Mouse (Mus musculus): ENCODE measurements around the gene Meltf.

The Meltf gene

DNA sequence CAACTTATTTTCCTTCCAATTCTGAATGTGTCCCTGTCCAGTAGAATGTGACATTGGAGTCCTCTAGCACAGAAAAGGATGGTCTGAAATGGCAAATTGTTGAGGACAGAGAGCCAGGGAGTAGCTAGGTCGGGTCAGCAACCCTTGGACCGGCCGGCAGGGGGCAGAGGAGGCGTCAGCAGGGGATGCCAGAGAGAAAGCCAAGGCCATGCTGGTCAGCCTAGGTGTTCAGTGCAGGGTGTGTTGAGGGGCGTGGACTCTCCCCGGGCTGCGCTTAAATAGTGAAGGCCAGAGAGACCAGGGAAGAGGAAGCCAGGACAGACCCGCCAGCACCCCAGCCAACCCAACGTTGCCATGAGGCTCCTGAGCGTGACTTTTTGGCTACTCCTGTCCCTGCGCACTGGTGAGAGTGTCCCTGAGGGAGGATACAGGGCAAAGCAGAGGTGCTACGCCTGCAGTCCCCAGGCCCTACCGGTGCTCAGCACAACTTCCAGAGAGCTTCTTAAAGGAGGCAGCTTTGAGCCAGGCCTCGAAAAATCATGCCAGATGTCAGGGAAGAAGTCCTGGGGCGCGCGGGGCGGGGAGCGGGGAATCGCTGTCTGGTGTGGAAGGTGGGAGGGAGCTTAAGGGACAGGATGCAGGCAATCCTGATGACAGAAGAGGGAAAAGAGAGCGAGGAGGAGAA lies at the start of gene Meltf:
Meltf (plus strand) TSS at position 238 of the 685 bp plus-strand sequence.
- no peak for DNase-seq (ENCODE audit: low spot score in 2 of 2)

GRCm38 (mm10) chr16:31830726-31831125 lies 47.9 kb upstream of the Meltf start:
- DNase-seq (ENCODE audit: low spot score in 2 of 2), result no peak

- no peak for DNase-seq (ENCODE audit: low spot score in 2 of 2)
These were observed 45.8 kb upstream of the Meltf start for GRCm38 (mm10) chr16:31832630-31833422.

DNA sequence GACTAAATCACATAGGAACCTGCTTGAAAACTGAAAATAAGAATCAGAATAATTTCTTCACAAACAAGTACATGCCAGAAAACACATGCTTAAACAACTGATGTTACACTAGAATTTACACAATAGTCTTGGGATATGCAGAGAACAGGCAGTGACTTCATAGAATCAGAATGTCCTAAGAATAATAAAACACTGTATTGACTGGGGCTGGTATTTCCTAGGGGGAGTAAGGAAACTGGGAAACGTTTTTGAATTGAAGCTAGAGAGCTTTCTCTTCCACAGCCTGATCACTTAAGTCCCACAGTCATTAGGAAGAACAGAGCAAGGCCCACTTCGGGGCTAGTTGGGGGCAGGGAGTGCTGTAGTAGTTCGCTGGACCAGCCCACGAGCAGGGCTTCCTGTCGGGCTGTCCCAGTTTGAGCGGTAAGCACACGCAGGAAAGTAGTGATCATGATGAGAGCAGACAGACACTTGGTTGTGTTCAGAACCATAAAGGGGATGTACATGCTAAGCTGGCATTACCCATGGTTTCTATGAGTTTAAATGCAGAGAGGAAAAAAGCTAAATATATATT lies 44.5 kb upstream of the Meltf start:
- no peak for DNase-seq (ENCODE audit: low spot score in 2 of 2)

- no peak for DNase-seq (ENCODE audit: low spot score in 2 of 2)
These were observed 43.8 kb upstream of the Meltf start for GRCm38 (mm10) chr16:31834662-31835318.

DNA sequence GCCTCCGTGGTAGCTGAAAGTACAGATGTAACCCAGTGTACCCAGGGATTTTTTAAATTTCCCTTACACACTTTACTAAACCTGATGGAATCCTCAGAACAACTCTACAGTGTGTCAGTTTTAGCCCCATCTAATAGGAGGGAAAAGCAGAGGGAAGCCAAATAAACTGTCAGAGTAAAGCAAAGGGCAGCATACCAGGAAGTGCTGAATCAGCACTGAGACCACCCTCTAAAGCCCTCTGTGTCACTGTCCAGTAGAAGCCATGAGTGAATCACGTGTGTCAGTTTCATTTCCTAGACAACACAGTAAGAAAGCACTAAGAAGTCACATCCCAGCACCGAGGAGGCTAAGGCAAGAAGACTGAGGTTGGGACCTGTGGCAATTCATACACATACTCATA lies 41.2 kb upstream of the Meltf start:
- DNase-seq (ENCODE audit: low spot score in 2 of 2), result no peak

DNA sequence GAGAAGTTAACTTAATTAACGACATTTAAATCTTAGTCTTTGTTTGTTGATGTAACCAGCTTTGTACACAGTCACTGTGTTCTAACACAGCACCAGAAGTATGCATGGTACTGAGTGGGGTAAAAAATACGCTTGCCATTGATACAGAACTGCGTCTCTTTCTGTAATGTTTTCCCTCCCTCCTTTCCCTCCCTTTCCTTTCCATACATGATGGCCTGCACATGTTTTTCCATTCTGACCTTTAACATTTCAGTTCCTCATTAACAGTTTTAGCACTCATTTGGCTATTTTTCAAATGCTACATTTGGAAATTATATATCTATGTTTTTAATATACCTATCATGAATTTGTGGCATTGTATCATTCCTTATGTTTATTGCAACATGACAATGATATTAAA lies 34.4 kb upstream of the Meltf start:
- no peak for DNase-seq (ENCODE audit: low spot score in 2 of 2)

GRCm38 (mm10) chr16:31846763-31847162 lies 31.8 kb upstream of the Meltf start:
- DNase-seq (ENCODE audit: low spot score in 2 of 2), result no peak

- no peak for DNase-seq (ENCODE audit: low spot score in 2 of 2)
These were observed 14.7 kb upstream of the Meltf start for GRCm38 (mm10) chr16:31863920-31864319.

DNA sequence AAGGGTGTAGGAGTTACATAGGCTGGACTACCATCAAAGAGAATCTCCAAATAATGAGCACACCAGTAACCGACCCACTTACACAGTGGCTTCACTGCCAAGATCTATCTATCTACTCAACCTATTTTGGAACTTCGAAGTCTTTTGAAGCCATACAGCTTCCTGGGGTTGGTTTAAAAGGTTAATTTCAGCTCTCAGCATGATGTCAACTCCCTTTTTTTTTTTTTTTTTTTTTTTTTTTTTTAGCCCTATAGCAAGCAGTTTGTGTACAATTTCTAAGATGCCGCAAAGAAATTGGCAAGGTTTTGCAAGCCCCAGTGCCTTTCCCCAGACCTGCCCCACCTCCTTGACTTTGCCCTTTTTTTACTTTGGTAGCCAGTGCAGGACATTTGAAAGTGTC lies 13.4 kb upstream of the Meltf start:
- no peak for DNase-seq (ENCODE audit: low spot score in 2 of 2)

DNA sequence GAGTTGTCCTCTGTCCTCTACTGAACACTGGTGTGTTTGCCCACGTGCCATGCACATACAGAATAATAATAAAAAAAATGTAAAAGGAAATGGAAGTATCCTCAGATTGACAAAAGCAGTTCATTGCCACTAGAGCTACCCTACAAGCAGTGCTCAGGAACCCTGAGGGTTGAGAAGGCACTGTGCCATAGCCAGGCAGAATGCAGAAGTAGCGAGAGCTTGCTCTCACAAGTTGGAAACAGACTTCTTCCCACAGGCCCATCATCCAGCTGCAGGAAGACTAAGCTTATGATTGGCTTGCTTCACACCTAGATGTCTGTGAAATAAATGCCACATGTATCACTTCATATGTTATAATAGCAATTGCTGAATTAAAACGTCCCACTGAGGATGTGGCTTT lies 11.7 kb upstream of the Meltf start:
- no peak for DNase-seq (ENCODE audit: low spot score in 2 of 2)

DNA sequence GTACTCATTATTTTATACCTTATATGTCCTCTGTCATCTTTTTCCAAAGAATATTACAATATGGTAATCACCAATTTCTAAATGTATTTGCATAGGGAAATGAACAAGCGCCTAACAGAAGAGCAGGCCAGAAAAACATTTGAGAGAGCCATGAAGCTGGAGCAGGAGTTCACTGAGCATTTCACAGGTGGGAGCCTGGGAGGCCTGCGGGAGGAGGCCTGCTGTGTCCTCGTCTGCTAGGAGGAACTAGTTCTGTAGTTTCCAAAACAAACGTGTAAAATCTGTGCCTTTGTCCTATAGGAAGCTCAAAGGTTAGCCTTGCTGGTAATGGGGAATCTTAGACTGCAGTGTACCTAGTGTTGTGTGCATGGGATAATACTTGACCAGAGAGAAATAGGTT lies 10.9 kb upstream of the Meltf start:
- DNase-seq (ENCODE audit: low spot score in 2 of 2), result no peak

DNA sequence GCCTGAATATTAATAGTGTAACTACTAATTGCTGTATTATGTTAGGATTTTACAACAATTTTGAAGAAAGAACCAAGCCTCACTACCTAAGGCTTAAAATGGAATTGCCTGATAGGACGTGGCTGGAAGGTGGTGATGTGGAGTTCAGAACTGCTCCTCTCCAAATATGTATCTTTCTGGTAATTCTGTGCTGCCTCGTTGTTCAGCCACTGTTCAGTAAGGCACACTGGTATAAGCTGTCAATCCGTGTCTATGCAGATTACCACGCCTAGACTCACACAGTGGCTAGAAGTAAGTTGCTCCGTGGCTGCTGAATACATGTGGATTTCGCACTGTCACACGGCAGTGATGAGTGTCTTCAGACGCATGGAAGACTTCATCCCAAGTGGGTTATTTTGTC lies 4.9 kb upstream of the Meltf start:
- no peak for DNase-seq (ENCODE audit: low spot score in 2 of 2)

- DNase-seq (ENCODE audit: low spot score in 2 of 2), result no peak
These were observed 3.2 kb upstream of the Meltf start for GRCm38 (mm10) chr16:31875391-31875790.

- peak in 1 of 2 experiments; percentile 91 for DNase-seq (ENCODE audit: low spot score in 2 of 2)
These were observed 2.2 kb upstream of the Meltf start for GRCm38 (mm10) chr16:31876386-31876785.

- no peak for DNase-seq (ENCODE audit: low spot score in 2 of 2)
These were observed 558 bp upstream of the Meltf start for GRCm38 (mm10) chr16:31878052-31878451.

- no peak for DNase-seq (ENCODE audit: low spot score in 2 of 2)
These were observed 1.7 kb downstream of the Meltf start for GRCm38 (mm10) chr16:31880146-31880840.

DNA sequence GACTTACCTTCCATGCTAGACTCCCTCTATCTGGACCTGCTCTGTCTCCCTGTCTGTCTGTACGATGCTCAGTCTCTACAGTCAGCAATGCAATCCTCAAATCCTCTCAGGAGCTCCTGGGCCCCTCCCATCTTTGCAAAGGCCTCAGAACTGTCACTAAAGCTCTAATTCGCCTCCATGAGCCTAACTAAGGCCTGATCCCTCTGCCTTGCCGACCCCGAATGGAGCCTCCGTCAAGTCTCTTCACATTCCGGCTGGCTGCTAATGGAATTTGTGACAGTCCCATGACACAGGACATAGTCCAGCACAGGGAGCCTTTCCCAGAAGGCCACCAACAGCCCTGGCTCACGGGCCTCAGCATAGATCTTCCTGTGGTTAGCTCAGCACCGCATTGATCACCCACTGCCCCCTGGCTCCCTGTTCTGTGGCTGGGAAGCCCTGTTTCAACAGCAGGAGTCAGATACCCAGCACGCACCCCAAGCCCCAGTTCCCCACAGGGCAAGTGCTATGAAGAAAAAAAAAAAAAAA lies 3.8 kb downstream of the Meltf start:
- no peak for DNase-seq (ENCODE audit: low spot score in 2 of 2)

GRCm38 (mm10) chr16:31883302-31883701 lies 4.7 kb downstream of the Meltf start:
- DNase-seq (ENCODE audit: low spot score in 2 of 2), result peak in 1 of 2 experiments; percentile 72

- DNase-seq (ENCODE audit: low spot score in 2 of 2), result no peak
These were observed 5.3 kb downstream of the Meltf start for GRCm38 (mm10) chr16:31883902-31884301.

- DNase-seq (ENCODE audit: low spot score in 2 of 2), result no peak
These were observed 12.3 kb downstream of the Meltf start for GRCm38 (mm10) chr16:31890907-31891306.

Data from frontal cortex, postnatal 36 days (tissue).